Mouse (Mus musculus) midbrain, postnatal 0 days (tissue): Measurements from ENCODE around the gene 2700097O09Rik. TPM values are rescaled to one million over a fixed set of nuclear protein-coding genes. Genes with fewer than 3 reads are reported as not detected.

ENCODE experiments used
- ATAC-seq: fragments of 200-750 bp; cut with Nextera tagmentation; 2 replicates; pipeline ENCODE4 v1.8.0; 2017; ENCODE audit warnings: moderate number of reproducible peaks, mild to moderate bottlenecking, moderate TSS enrichment, moderate library complexity; ENCODE audit not compliant: low FRiP score
- DNase-seq: peaks from one replicate; pipeline ENCODE4 v3.0.0-alpha.2; 2015; ENCODE audit warnings: low spot score
- H3K27ac ChIP-seq: fragments of 300-500 bp; sonication (generic); 2 replicates; pipeline ENCODE4 v1.5.1; 2014; ENCODE audit warnings: low read depth, mild to moderate bottlenecking, low read length, mixed read lengths
- H3K27me3 ChIP-seq: fragments of 300-500 bp; sonication (generic); 2 replicates; pipeline ENCODE4 v1.6.1; 2014; ENCODE audit warnings: low read length, control low read depth, mixed read lengths; ENCODE audit not compliant: insufficient read depth
- H3K36me3 ChIP-seq: fragments of 300-500 bp; sonication (generic); 2 replicates; pipeline ENCODE4 v1.6.1; 2014; ENCODE audit warnings: low read length, control low read depth, mixed read lengths; ENCODE audit not compliant: insufficient read depth
- H3K4me1 ChIP-seq: fragments of 300-500 bp; sonication (generic); 2 replicates; pipeline ENCODE4 v1.6.1; 2014; ENCODE audit warnings: mild to moderate bottlenecking, control low read depth, antibody characterized with exemption, low read length, mixed read lengths; ENCODE audit not compliant: insufficient read depth
- H3K4me2 ChIP-seq: fragments of 300-500 bp; sonication (generic); 2 replicates; pipeline ENCODE4 v1.6.1; 2014; ENCODE audit warnings: low read depth, mild to moderate bottlenecking, low read length, mixed read lengths; ENCODE audit not compliant: poor library complexity, severe bottlenecking
- H3K4me3 ChIP-seq: fragments of 300-500 bp; sonication (generic); 2 replicates; pipeline ENCODE4 v1.5.1; 2014; ENCODE audit warnings: low read depth, mild to moderate bottlenecking, low read length, moderate library complexity
- H3K9ac ChIP-seq: fragments of 300-500 bp; sonication (generic); replicated peaks from 2 replicates; pipeline ENCODE4 v1.6.1; 2014; ENCODE audit warnings: mild to moderate bottlenecking, low read length, moderate library complexity, mixed read lengths; ENCODE audit not compliant: poor library complexity, severe bottlenecking
- H3K9me3 ChIP-seq: fragments of 300-500 bp; sonication (generic); 2 replicates; pipeline ENCODE4 v1.6.1; 2016; ENCODE audit warnings: low read length, control low read depth
- CTCF ChIP-seq: IDR thresholded peaks from 2 replicates; pipeline ENCODE4 v1.5.1; 2016; ENCODE audit warnings: antibody characterized with exemption, mild to moderate bottlenecking
- WGBS: fragments of 180-500 bp; shearing (Covaris S2); extraction: QIAGEN DNeasy Blood & Tissue Kit; methylation state at CpG from one replicate; pipeline ENCODE4 v1.1.7; 2014; 5-methylcytosine and 5-hydroxymethylcytosine counted together
- polyA plus RNA-seq: library from polyadenylated mRNA; unstranded; fragments of >200 nt; fragmentation: Nextera tagmentation; extraction: Ambion mirVana; gene quantifications from 2 replicates; pipeline ENCODE4 v1.2.1, GENCODE M21; 2015
- total RNA-seq: library from RNA; depleted of rRNA; stranded (reverse); fragments of >200 nt; gene quantifications from 2 replicates; pipeline ENCODE4 v1.2.3, GENCODE M21; 2014

The 2700097O09Rik gene
- total and polyA plus RNA-seq, 2 experiments from 2014 or later: 12.4 to 18.5 TPM

- no peak for TF ChIP-seq CTCF
- Histone ChIP-seq H3K4me2 (no peak overlapping the region), H3K9me3 (no peaks in the 10 kb centered on the region), H3K27ac (no peak overlapping the region), H3K4me1 (no peaks in the 10 kb centered on the region), H3K9ac (no peak overlapping the region), H3K4me3 (no peak overlapping the region), H3K36me3 (0 out of 2 replicates have a peak, but pooled peaks cover 3% of the 10 kb centered on the region), H3K27me3 (no peaks in the 10 kb centered on the region)
- 84% methylated on average over 6 of the region's 6 CpGs for WGBS
- no peak for DNase-seq
- no peak for ATAC-seq
Observed at GRCm38 (mm10) chr12:55060212-55060898, 19.6 kb downstream of the 2700097O09Rik start.

GRCm38 (mm10) chr12:55059812-55060211 lies 20.1 kb downstream of the 2700097O09Rik start:
- no peak overlapping the region for H3K4me2 ChIP-seq
- WGBS: 79% methylated on average over 3 of the region's 3 CpGs
- no peak overlapping the region for H3K4me3 ChIP-seq
- no peak overlapping the region for H3K27ac ChIP-seq
- no peak for ATAC-seq
- H3K9ac ChIP-seq: no peak overlapping the region
- TF ChIP-seq CTCF: no peak
- DNase-seq: no peak
- 0 out of 2 replicates have a peak, but pooled peaks cover 3% of the 10 kb centered on the region for H3K36me3 ChIP-seq
- no peaks in the 10 kb centered on the region for H3K9me3 ChIP-seq
- H3K4me1 ChIP-seq: no peaks in the 10 kb centered on the region
- H3K27me3 ChIP-seq: no peaks in the 10 kb centered on the region

GRCm38 (mm10) chr12:55058865-55059615 lies 20.9 kb downstream of the 2700097O09Rik start:
- ATAC-seq: no peak
- WGBS: 87% methylated on average over 6 of the region's 6 CpGs

GRCm38 (mm10) chr12:55056703-55057102 lies 23.2 kb downstream of the 2700097O09Rik start:
- Histone ChIP-seq H3K27ac (no peak overlapping the region), H3K9ac (no peak overlapping the region), H3K4me3 (no peak overlapping the region), H3K4me1 (no peaks in the 10 kb centered on the region), H3K27me3 (no peaks in the 10 kb centered on the region), H3K36me3 (0 out of 2 replicates have a peak, but pooled peaks cover 3% of the 10 kb centered on the region), H3K4me2 (no peak overlapping the region), H3K9me3 (no peaks in the 10 kb centered on the region)
- ATAC-seq (no peak), DNase-seq (no peak)
- no peak for TF ChIP-seq CTCF
- WGBS: 91% methylated on average over 2 of the region's 2 CpGs

More at GRCm38 (mm10) chr12:55058865-55059615, 20.9 kb downstream of the 2700097O09Rik start:
- H3K9ac ChIP-seq: no peak overlapping the region
- H3K36me3 ChIP-seq: 0 out of 2 replicates have a peak, but pooled peaks cover 3% of the 10 kb centered on the region
- no peaks in the 10 kb centered on the region for H3K4me1 ChIP-seq
- no peak for TF ChIP-seq CTCF
- H3K4me3 ChIP-seq: no peak overlapping the region
- no peaks in the 10 kb centered on the region for H3K27me3 ChIP-seq
- DNase-seq: no peak
- no peak overlapping the region for H3K27ac ChIP-seq
- H3K9me3 ChIP-seq: no peaks in the 10 kb centered on the region
- no peak overlapping the region for H3K4me2 ChIP-seq

GRCm38 (mm10) chr12:55054551-55055241 lies 25.2 kb downstream of the 2700097O09Rik start:
- Histone ChIP-seq H3K9ac (no peak overlapping the region), H3K4me2 (no peak overlapping the region), H3K36me3 (0 out of 2 replicates have a peak, but pooled peaks cover 3% of the 10 kb centered on the region), H3K9me3 (no peaks in the 10 kb centered on the region), H3K27me3 (no peaks in the 10 kb centered on the region), H3K4me3 (no peak overlapping the region), H3K4me1 (no peaks in the 10 kb centered on the region), H3K27ac (no peak overlapping the region)
- ATAC-seq: no peak
- WGBS: 89% methylated on average over 2 of the region's 2 CpGs
- DNase-seq: no peak
- TF ChIP-seq CTCF: no peak
